Mouse (Mus musculus) adrenal gland, adult (tissue): Measurements from ENCODE around the gene Cryzl2.

Source experiments
- DNase-seq, 2 experiments: peaks; one replicate each; pipeline ENCODE4 v3.0.0; 2022 to 2023; ENCODE audit warnings: low spot score in 1 of 2; ENCODE audit not compliant: inconsistent age in 2 of 2

Cryzl2 gene

DNA sequence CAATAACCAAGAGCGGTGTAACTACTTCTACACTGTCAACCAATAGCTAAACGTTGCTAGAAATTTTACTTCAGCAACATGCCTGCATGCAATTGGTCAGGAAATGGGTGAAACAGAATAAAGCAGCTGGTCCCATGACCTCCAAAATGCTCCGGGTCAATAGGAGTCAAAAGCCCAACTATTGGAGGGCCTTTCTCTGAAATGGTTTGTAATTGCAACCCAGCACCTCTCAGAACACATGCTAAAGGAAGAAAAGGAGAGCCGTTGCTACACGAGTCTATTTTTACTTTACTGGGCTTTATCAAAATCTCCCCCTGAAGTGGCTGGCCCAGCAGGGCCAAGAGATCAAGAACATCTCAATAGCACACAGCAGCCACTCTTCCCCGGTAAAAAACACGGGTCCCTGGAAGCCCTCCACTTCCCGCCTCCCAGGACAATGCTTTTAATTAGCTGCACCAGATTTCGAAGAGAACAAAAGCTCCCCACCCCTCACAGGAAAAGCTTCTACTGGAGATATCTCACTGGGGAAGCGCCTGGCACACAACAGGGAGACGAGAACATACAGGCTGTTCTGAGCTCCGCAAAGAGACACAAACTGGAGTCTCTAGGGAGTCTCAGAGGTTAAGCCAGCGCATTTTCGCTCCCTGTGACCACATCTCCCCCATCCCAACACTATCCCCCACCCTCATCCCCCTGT lies 15.2 kb upstream of the Cryzl2 start:
- DNase-seq, result peak; percentile 47 to 65

DNA sequence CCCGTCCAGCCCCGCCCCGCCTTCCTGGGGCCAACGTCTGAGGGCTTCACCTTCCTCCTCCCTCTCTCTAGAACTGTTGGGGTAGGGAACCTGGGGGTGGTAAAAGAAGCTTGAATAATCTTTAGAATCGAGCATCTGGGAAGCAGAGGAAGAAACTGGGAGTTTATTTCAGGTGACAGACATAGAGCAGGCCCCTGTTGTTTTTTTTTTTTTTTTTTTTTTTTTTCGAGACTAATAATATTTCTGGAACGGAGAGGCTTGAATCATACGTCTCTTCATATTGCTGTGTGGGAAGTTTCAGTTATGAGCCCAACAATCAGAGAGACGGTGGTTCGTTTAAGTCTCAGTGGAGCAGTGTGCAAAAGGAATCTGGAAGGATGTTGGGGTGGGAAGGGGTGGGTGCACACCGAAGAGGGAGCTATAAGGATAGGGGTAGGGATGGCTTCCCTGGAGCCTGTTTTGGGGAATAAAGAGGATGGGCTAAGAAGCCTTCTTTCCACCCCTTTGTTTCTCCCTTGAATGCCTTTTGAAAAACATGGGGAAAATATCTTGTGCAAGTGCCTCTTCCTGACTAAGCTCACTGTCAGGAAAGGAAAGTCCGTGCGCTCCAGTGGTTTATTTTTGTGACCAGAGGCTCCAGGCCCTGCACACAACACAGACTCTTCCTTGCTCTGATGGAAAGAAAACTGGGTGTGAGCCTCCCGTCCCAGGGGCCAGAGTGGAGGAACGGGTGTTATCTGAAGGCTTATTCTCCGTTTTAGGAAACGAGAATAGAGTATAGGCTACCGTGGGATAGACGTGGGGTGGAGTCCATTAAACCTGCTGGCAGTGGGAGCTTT lies 14.4 kb upstream of the Cryzl2 start:
- DNase-seq, result peak in 1 of 2 experiments; percentile 43

DNA sequence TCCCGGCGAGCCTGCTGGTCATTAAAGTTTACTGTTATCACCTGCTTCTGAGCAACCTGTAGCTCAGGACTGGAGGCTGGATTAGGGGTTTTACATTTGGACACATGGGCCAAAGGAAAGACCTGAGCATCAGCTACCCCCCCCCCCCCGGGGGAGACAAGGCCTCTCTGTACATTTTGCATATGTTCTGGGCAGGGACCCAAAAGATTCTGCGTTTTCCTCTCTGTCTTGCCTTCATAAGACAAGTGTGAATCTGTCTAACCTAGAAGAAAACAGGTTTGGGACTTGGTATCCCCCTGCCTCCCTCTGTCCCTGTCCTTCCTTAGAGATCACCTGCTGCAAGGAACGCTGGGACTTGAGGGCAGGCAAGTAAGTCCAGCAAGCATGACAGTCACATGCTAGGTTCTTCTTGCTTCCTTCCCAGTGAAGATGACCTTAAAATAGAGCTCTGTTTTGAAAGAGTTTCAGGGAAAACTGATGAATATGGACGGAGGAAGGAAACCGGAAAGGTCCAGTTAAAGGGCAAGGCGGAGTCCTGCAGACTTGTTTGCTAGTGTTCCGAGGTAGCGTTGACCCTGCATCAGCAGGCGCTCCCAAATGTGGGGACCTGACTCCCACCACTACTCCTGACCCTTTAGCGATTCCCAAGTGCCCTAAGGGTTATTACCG lies 13.6 kb upstream of the Cryzl2 start:
- peak in 1 of 2 experiments; percentile 43 for DNase-seq

DNA sequence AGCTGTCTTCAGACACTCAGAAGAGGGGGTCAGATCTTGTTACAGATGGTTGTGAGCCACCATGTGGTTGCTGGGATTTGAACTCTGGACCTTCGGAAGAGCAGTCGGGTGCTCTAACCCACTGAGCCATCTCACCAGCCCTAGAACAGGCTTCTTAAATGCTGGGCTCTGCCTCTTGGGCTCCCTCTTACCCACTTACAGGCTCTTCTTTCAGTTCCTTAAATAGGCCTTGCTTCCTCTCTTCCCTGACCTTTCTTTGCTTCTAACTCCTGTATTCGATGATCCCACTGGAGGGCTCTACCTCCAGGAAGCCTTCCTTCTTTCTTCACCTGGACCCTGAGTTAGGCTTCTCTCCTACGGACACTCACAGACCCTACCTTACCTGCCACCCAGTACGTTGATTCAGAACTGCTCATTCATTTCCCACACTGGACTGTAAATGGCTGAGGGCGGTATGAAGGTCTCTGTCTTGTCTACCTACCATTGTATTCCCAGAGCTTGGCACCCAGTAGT lies 12.9 kb upstream of the Cryzl2 start:
- no peak for DNase-seq

DNA sequence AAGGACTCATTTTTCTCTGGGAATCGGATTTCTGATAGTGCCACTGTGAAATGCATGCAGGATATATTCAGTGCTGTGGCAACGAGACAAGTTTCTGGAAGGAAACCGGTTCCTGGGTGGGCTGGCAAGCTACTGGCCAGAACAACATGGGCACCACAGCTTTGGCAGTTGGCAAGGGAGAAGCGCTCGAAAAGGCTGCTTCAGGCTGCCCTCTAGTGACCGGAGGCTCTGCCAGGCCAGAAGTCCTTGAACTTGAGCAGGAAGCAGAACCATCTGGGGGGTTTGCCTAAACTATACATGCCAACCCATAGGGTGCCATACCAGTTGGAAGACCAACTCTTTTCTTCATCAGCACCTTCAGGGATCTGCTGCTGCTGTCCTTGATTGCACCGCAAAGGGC lies 12.1 kb upstream of the Cryzl2 start:
- peak; percentile 69 to 88 for DNase-seq

DNA sequence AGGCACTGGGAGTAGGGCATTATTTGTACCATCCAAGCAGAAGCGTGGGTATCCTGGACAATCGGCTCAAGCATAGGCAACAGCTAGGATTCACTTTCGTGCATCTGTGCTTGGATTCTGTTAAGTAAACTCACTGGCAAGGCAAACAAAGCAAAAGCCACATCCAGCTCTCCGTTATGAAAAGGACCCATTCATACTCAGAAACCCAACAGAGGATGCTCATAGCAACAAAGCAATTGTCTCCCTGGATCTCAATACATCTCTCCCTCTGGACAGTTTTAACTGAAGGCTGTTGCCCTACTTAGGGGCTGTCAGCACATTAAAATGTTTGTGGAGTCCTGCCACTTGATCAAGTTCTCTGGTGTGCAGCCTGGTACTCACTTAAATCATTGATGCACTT lies 11.2 kb upstream of the Cryzl2 start:
- DNase-seq, result no peak

DNA sequence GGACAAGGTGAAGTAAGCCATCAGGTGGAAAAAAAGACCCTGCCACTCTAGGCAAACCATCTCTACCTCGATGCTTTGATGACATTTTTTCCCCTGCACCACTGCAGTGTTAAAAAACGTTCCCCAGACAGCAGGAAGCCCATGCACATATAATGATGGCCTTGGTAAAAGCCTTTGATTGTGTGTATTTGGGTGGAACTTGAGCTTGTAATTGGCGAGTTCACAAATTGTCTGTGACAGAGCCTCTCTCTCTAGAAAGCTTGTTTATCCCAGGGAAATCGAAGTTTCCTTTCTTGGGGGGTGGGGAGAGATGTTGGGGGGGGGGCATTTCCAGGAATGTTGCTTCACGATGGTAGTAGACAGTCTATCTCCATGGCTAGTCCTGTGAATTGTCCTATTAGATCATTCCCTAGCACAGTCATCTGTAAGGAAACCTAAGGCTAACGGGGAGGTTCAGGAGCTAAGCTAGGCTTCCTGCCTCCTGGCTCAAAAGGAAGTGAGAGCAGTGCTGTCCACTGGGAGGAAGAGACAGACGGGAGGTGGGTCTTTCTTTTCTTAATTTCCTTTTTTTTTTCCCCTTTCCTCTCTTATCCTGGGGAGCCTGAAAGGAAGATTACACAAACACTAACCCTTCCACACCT lies 10.1 kb upstream of the Cryzl2 start:
- DNase-seq, result peak in 1 of 2 experiments; percentile 39

DNA sequence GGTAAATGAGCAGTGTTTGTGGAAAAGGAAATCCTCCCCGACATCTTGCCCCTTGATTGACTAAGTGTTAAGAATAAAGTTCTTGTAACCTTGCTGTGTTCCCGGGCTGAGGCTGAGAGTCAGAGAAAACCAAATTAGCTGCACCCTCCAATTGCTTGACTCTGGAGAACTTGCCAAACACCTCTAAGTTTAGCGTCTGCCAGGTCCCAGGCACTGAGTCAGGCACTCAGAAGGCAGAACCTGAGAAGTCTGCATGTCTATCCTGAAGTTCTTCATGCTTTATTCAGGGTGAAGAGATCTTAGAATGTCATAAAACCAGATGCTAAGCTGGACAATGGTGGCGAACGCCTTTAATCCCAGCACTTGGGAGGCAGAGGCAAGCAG lies 9.6 kb upstream of the Cryzl2 start:
- peak in 1 of 2 experiments; percentile 33 for DNase-seq

DNA sequence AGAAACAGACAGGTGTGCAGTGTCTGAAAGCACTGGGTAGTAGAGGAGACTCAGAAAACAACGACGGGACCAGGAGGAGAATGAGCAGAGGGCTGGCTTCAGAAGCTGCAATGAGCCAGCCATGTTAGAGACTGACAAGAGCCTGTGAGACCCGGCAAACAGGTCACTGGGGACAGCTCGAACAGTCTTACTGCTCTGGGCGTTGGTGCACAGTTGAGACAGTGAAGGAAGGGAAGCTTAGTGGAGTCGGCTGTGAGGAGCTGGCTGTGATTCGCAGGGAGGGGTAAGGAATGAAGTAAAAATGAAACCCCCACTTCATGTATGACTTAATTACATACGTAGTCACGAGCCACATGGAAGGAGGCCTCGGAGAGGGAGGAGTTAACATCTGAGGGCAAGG lies 8.8 kb upstream of the Cryzl2 start:
- no peak for DNase-seq

DNA sequence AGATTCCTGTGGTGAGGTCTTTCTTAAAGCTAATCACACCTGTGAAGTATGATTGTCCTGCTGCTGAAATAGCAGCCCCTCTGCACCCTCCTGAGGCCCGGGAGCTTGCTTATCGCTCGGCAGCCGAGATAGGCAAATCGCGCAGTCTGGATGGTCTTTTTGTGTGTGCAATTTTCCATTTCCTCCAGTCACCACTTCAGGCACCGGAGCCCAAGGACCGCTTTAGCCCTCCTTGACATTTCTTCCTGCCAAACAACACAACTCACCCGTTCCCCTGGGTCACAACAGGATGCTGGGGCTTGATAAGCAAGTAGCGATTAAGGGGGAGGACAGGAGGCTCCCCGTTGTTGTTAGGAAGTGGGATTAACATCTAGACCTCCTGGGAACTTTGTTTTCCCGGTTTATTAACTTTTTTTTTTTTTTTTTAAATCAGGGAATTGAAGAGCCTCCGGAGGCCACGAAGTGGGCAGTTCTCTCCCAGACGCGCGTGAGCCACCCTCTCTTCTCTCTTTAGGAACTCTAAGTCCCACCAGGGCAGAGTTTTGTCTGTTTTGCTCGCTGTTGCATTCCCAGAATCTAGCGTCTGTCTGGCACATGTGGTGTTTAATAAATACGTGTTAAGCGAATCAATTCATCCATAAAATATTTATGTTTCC lies 8.3 kb upstream of the Cryzl2 start:
- peak; percentile 62 to 74 for DNase-seq

DNA sequence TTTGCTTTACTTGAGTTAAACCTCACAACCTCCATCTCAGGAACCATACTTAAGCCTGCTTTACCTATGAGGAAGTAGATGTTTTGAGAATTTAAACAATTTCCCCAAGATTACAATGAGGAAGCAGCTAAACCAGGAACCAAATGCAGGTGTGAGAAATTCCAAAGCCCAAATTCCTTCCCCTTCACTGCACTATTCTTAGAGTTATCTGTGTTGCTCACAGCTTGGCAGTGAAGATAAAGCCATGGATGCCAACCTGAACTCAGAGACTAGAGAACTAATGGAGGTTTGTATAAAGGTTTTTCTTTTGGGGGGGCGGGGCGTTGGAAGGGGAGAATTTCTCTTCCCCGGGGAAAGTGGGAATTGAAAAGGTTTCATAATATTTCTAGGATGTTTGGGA lies 6.1 kb upstream of the Cryzl2 start:
- no peak for DNase-seq

DNA sequence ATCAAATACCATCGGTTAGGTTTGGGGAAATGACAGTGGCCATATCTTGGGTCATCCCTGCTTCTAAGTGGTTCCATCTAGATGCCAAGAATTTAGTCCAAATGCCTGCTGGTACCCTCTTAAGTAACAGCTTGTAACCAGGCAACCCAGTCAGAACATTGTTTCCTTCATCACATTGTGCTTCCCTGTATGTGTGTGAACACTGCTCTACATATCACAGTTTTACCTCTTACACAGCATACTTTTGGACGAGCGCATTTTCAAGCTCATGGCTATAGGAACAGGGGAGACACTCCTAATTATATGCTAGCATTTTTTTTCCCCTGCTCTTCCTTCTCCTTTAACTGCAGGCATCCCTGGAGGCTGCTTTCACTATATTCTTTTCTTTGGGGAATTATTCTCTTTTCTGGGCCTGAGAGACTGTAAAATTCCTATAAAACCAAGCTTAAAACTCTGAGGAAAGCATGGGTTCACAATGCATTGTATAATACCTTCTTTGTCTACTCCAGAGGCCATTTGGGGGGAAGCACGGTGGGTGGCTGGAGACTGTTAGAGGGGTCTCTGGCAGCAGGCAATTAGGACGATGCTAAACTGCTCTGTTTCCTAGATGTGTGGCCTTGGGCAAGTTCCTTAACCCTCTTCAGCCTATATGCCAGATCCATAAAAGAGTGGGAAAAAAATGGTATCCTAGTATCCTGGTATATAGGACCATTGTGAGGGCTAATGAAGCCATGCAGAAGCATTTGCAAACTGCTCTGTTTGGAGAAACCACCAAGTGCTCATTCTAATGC lies 5.4 kb upstream of the Cryzl2 start:
- DNase-seq, result no peak

DNA sequence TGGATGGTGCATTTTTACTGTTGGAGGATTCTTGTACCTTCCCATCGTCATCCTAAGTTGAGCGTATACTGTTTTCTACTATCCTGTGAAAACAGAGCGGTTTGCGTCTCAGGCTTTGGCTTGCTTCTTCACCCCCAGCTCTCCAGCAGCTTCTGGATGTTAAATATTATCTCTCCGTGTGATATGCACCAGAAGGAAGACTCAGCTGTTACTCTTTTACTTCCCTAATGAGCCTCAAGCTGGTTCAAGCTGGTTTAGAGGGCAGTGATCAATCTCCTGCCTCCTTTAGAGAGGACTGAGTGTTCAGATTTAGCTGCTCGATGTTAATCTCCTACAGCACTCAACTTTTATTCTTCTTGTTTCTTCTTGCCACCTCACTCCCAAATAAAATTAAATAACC lies 3.5 kb upstream of the Cryzl2 start:
- no peak for DNase-seq

DNA sequence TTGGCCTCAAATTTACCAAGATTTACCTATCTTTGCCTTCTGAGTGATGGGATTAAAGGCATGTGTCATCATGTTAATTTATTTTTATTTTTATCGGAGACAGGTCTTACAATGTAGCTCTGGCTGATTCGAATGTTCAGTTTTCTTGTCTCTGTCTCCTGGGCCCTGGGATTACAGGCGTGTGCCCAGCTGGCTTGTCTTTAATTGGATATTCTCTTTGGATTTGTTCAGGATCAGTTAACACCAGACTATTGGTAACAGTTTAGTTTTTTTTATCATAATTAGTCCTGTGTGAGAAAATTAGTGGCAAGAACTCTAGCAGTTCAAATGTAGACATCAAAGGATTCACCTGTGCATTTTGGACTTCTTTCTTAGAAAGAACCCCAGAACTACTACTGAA lies 588 bp upstream of the Cryzl2 start:
- DNase-seq, result no peak

DNA sequence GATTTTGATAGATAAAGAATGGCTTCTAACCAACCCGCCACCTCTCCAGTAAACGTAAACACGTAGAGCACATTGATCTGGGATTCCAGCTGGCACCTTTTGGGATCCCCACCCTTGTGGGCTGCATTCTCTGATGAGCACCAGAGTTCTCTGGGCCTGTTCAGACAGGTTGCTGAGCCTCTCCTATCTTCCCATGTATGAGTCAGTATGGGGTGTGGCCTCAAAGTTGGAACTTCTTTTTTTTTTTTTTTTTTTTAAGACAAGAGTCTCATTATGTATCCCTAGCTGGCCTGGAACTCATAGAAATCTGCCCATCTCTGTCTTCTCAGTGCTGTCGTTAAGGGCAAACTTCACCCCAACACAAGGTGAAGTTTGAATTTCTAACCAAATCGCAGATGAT lies 1.5 kb downstream of the Cryzl2 start:
- DNase-seq, result no peak

DNA sequence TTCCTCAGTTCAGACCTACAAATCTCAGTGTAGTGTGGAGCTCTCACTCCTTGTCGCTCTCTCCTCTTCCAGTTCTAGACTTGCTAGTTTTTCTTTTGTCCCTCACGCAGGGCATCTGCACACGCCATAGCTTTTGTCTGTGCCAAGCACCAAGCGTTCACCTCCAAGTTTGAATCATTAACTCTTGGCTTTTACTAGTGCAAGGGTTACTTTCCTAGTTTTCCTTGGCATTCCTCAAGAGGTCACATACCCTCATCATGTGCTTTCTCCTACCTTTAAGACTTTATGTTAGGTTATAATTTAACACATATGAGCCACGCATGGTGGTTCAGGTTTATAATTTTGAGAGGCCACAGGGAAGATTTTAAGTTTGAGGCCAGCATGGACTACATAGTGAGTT lies 2.9 kb downstream of the Cryzl2 start:
- DNase-seq, result no peak

DNA sequence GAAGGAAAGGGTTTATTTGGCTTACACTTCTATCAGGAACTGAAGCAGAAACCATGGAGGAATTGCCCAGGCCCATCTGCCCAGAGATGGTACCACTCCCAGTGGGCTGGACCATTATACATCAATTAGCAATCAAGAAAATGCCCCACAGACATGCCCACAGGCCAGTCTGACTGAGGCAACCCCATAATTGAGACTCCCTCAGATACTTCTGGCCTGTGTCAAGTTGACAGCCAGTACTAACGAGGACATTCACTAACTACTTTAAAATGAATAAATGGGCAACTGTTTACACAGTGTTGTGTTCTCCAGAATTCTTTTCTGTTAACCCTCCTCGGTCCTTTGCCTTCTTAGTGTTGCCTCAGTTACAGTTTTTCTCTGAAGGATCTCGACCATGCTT lies 4.0 kb downstream of the Cryzl2 start:
- DNase-seq, result no peak

DNA sequence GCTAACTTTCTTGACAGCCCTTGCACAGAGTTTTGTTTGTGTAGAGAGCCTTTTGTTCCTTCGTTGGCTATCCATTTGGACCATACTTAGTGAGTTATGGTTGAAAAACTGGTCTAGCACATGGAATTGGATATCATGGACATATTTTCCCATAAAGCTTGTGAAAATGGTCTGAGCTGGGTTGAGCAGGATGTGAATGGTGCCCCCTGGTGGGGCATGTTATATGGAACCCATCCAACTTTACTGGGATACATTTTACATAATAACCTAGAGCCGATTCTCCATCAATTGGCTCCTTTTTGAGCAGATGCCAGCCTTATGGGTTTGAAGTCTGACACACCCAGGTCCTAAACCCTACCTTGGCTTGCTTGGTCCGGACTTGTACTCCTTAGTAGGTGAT lies 6.8 kb downstream of the Cryzl2 start:
- DNase-seq, result peak; percentile 53 to 87

DNA sequence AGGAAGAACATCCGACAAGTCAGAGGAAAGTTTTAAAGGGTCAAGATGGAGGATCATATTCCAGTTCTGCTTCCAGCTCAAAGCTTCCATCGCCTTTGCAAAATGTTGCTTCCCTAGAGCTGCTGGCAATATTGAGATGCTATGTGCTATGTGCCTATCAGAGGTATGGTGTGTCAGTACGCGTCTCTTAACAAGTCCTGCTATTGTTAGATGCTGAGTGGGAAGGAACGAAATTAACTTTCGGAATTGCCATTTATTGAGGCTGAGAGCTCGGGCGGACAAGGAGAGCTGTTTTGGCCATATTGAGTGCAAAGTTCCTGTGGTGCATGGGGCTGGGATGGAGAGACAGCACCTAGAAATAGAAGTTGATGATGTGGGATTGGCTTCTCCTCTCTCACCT lies 9.5 kb downstream of the Cryzl2 start:
- DNase-seq, result no peak

DNA sequence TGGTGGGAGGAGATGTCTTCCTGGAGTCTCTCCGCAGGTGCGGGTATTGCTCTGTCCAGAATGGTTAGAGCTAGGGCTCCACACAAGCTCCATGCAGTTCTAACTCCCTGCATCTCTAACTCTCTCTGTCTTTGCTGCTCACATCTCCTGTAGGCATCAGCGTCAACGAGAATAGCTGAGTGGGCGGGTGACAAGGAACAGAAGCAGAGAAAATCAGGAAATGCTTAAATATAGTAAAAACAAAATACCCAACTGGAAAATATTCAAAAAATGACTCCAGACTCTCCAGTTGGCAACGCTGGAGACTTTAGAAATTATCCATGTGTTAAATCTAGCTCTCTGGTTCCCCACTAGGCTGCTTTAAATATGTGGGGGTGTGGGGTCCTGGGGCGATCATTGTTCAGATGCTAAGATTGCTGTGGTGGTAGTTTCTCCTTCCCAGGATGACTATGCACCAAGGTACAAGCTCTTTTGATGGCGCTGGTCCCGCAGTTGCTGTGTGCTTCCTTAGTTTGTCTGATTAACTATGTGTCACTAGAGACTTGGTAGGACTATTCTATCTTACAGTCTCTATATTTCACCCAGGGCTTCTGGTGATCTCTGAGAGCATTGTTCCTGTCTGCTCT lies 12.5 kb downstream of the Cryzl2 start:
- no peak for DNase-seq
